9 mouse cellular contexts compared by ENCODE assay signal in genomic region chr12:102426285-102426684, GRCm38 (mm10). TPM values are rescaled to one million over a fixed set of nuclear protein-coding genes. Genes with fewer than 3 reads are reported as not detected.
DNase-seq lines count a peak whose midpoint lies in the region; ATAC-seq lines count a peak whose summit lies in the region.
"Had no signal": no experiment of that assay in that cellular context is flagged by ENCODE, and none has a peak within 500 bp of the region (broad histone marks: within the 10 kb centered on the region; RNA-seq: fewer than 3 reads in every experiment).

No protein-coding gene starts in this region.

- no peaks in the 10 kb centered on the region for H3K36me3 ChIP-seq in limb, embryonic 11.5 days (ENCODE audit: control insufficient read depth, insufficient read depth, low read length)
- peaks cover 27% of the 10 kb centered on the region for H3K36me3 ChIP-seq in limb, embryonic 10.5 days
- peaks cover 28% of the 10 kb centered on the region for H3K36me3 ChIP-seq in limb, embryonic 12.5 days
- peaks cover 15% of the 10 kb centered on the region for H3K36me3 ChIP-seq in splenic B cell, adult 2 months (ENCODE audit: control insufficient read depth, insufficient read depth, low read length, poor library complexity, severe bottlenecking)
- H3K36me3 ChIP-seq in forebrain, embryonic 13.5 days (ENCODE audit: poor library complexity, severe bottlenecking): peaks cover 17% of the 10 kb centered on the region

- H3K9me3 ChIP-seq in limb, embryonic 11.5 days (ENCODE audit: control insufficient read depth, low read length): no peaks in the 10 kb centered on the region
- no peaks in the 10 kb centered on the region for H3K9me3 ChIP-seq in limb, embryonic 10.5 days (replicated peaks)
- peaks cover 6% of the 10 kb centered on the region; the same call in 1 of the 2 replicates for H3K9me3 ChIP-seq in limb, embryonic 12.5 days
- H3K9me3 ChIP-seq in forebrain, embryonic 13.5 days (replicated peaks): no peaks in the 10 kb centered on the region

- H3K27ac ChIP-seq in limb, embryonic 11.5 days (replicated peaks; ENCODE audit: low read depth, low read length): no peak overlapping the region
- no peak overlapping the region for H3K27ac ChIP-seq in limb, embryonic 10.5 days
- no peak overlapping the region for H3K27ac ChIP-seq in limb, embryonic 12.5 days
- no peak overlapping the region for H3K27ac ChIP-seq in forebrain, embryonic 13.5 days

- H3K27me3 ChIP-seq in limb, embryonic 11.5 days (ENCODE audit: control insufficient read depth, insufficient read depth, low read length): no peaks in the 10 kb centered on the region
- no peaks in the 10 kb centered on the region for H3K27me3 ChIP-seq in limb, embryonic 10.5 days (ENCODE audit: low read depth, poor library complexity, severe bottlenecking)
- H3K27me3 ChIP-seq in limb, embryonic 12.5 days: no peaks in the 10 kb centered on the region
- no peaks in the 10 kb centered on the region for H3K27me3 ChIP-seq in splenic B cell, adult 2 months (ENCODE audit: control insufficient read depth, insufficient read depth, low read length, poor library complexity, severe bottlenecking)
- H3K27me3 ChIP-seq in forebrain, embryonic 13.5 days: no peaks in the 10 kb centered on the region

- H3K4me3 ChIP-seq in limb, embryonic 11.5 days (ENCODE audit: low read depth, low read length): no peak overlapping the region
- H3K4me3 ChIP-seq in limb, embryonic 10.5 days: no peak overlapping the region
- no peak overlapping the region for H3K4me3 ChIP-seq in limb, embryonic 12.5 days (replicated peaks)
- H3K4me3 ChIP-seq in forebrain, embryonic 13.5 days: no peak overlapping the region

- ATAC-seq in limb, embryonic 11.5 days (ENCODE audit: insufficient number of reproducible peaks, low FRiP score, low TSS enrichment, low read depth): peak; percentile 9; the same call in 1 of the 2 replicates
- ATAC-seq in limb, embryonic 12.5 days (ENCODE audit: insufficient number of reproducible peaks, insufficient read depth, low FRiP score, low TSS enrichment, low read depth): 0 out of 2 replicates have a peak, but pooled peaks have one; percentile 20
- ATAC-seq in forebrain, embryonic 13.5 days: no peak

- no peak for DNase-seq in limb, embryonic 11.5 days (ENCODE audit: low spot score)
- no peak for DNase-seq in limb, embryonic 10.5 days (ENCODE audit: low spot score)
- DNase-seq in adrenal gland, postnatal 10 days: peak; percentile 43
- DNase-seq in splenic B cell, adult 2 months (ENCODE audit: low read depth, low spot score): peak; percentile 12
- no peak for DNase-seq in urinary bladder, adult 2 months (ENCODE audit: low spot score)
- DNase-seq in thymus, postnatal 14 days: no peak
- DNase-seq: cerebellum, adult 9-11 months had no signal

- H3K9ac ChIP-seq in limb, embryonic 11.5 days (ENCODE audit: low read length): no peak overlapping the region
- H3K9ac ChIP-seq in limb, embryonic 12.5 days (replicated peaks): no peak overlapping the region
- H3K9ac ChIP-seq in forebrain, embryonic 13.5 days: no peak overlapping the region

- H3K4me1 ChIP-seq in limb, embryonic 11.5 days (ENCODE audit: control insufficient read depth, insufficient read depth, low read length): no peaks in the 10 kb centered on the region
- H3K4me1 ChIP-seq in limb, embryonic 10.5 days: peaks cover 5% of the 10 kb centered on the region; the same call in 1 of the 2 replicates
- H3K4me1 ChIP-seq in limb, embryonic 12.5 days (replicated peaks): no peaks in the 10 kb centered on the region
- no peaks in the 10 kb centered on the region for H3K4me1 ChIP-seq in forebrain, embryonic 13.5 days

- H3K4me2 ChIP-seq in limb, embryonic 11.5 days (ENCODE audit: low read depth, severe bottlenecking): no peak overlapping the region
- H3K4me2 ChIP-seq in limb, embryonic 12.5 days: no peak overlapping the region
- H3K4me2 ChIP-seq in forebrain, embryonic 13.5 days: no peak overlapping the region

- 95% methylated on average over 7 of the region's 7 CpGs for WGBS in limb, embryonic 11.5 days
- 93% methylated on average over 7 of the region's 7 CpGs for WGBS in limb, embryonic 10.5 days
- 93% methylated on average over 7 of the region's 7 CpGs for WGBS in limb, embryonic 12.5 days
- over 99% methylated on average over 7 of the region's 7 CpGs for WGBS in forebrain, embryonic 13.5 days

RNA-seq across cellular contexts. Expression of gene Lgmn, which starts 13.3 kb away (rescaled TPM):
- polyA plus RNA-seq in limb, embryonic 11.5 days (2014; fragmentation: Nextera tagmentation; extraction: Ambion mirVana): 48.1 and 50.0 TPM in 2 replicates
- polyA plus RNA-seq in limb, embryonic 10.5 days (2016; fragmentation: Nextera tagmentation; extraction: Ambion mirVana): 37.0 and 40.5 TPM in 2 replicates
- total RNA-seq in adrenal gland, postnatal 10 days (2021): 10 to 100 TPM; 88.5 to 88.9 TPM
- polyA plus RNA-seq in limb, embryonic 12.5 days (2016; fragmentation: Nextera tagmentation; extraction: Ambion mirVana): 59.7 and 60.9 TPM in 2 replicates
- polyA plus RNA-seq in forebrain, embryonic 13.5 days (2015; fragmentation: Nextera tagmentation; extraction: Ambion mirVana): 47.9 and 48.4 TPM in 2 replicates
- polyA plus RNA-seq in urinary bladder, adult 2 months (2012; rRNA removed): 73.4 and 84.0 TPM in 2 replicates

RNA-seq across cellular contexts. Expression of gene Golga5, which starts 42.6 kb away (rescaled TPM):
- polyA plus RNA-seq in limb, embryonic 11.5 days (2014; fragmentation: Nextera tagmentation; extraction: Ambion mirVana): 36.0 and 36.6 TPM in 2 replicates
- 27.1 and 30.9 TPM in 2 replicates for polyA plus RNA-seq in limb, embryonic 10.5 days (2016; fragmentation: Nextera tagmentation; extraction: Ambion mirVana)
- total RNA-seq in adrenal gland, postnatal 10 days (2021): 10 to 100 TPM; 35.4 to 36.2 TPM
- 37.5 and 37.6 TPM in 2 replicates for polyA plus RNA-seq in limb, embryonic 12.5 days (2016; fragmentation: Nextera tagmentation; extraction: Ambion mirVana)
- 29.2 and 30.5 TPM in 2 replicates for polyA plus RNA-seq in forebrain, embryonic 13.5 days (2015; fragmentation: Nextera tagmentation; extraction: Ambion mirVana)
- polyA plus RNA-seq in urinary bladder, adult 2 months (2012; rRNA removed): 35.0 and 40.2 TPM in 2 replicates

Comparison
In these comparisons a context has a peak if more than half of its experiments do, and no peak if none do; other contexts are left out.
1. DNase-seq: peak in adrenal gland, postnatal 10 days (single experiment) and splenic B cell, adult 2 months (single experiment); none in limb, embryonic 11.5 days (single experiment), limb, embryonic 10.5 days (single experiment), urinary bladder, adult 2 months (single experiment) and thymus, postnatal 14 days (single experiment).